Mouse (Mus musculus): Measurements from ENCODE around the gene Shisa5. TPM values are rescaled to one million over a fixed set of nuclear protein-coding genes. Genes with fewer than 3 reads are reported as not detected.

Shisa5 gene
- polyA plus RNA-seq, 1 experiment from 2014 or later, result 311 TPM

DNA sequence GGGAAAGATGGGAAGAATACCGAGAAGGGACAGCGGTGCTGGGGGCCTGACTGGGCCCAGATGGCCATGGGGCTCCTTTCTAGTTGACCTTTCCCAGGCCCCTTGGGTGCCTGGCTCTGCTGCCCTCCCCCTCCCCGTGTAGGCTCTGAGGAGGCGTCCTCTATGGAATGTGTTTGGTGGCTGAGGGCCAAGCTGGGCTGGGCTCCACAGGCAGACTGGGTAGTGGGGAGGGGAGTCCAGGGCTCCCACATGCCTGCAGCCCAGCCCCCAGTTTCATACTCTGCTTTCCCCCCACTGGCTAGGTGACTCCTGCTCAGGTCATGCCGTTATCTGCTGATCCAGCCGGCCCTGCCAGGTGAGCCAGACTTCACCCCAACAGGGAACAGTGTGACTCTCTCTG lies 60.6 kb downstream of the Shisa5 start:
- TF ChIP-seq CTCF (IDR thresholded peaks at IDR 0.05; ENCODE audit: low read depth), result no peak
- Histone ChIP-seq H3K9me3 (ENCODE audit: control insufficient read depth) (no peaks in the 10 kb centered on the region), H3K36me3 (ENCODE audit: control insufficient read depth, insufficient read depth) (peaks cover 3% of the 10 kb centered on the region; the same call in 1 of the 2 replicates), H3K4me2 (replicated peaks; ENCODE audit: low read depth) (no peak overlapping the region), H3K27ac (ENCODE audit: low read depth, low read length) (no peak overlapping the region), H3K9ac (ENCODE audit: low read depth, low read length) (no peak overlapping the region), H3K4me1 (replicated peaks; ENCODE audit: control insufficient read depth, insufficient read depth, low read length) (peaks cover 5% of the 10 kb centered on the region; the same call in 1 of the 2 replicates), H3K4me3 (ENCODE audit: low read depth, low read length) (no peak overlapping the region), H3K27me3 (replicated peaks; ENCODE audit: control insufficient read depth, insufficient read depth, low read length) (no peaks in the 10 kb centered on the region)
- WGBS, result 30% methylated on average over 6 of the region's 6 CpGs
- ATAC-seq, result no peak

DNA sequence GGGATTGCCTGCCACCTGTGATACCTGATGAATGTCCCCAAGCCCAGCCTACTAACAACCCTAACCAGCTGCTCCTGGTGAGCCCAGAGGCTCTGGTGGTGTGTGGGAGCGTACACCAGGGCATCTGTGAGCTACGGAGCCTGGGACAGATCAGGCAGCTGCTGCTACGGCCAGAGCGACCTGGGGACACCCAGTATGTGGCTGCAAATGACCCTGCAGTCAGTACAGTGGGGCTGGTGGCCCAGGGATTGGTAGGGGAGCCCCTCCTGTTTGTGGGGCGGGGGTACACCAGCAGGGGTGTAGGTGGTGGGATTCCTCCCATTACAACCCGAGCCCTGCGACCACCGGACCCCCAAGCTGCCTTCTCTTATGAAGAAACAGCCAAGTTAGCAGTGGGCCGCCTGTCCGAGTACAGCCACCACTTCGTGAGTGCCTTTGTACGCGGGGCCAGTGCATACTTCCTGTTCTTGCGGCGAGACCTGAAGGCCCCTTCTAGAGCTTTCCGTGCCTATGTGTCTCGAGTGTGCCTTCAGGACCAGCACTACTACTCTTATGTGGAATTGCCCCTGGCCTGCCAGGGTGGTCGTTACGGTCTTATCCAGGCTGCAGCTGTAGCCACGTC lies 62.1 kb downstream of the Shisa5 start:
- H3K27me3 ChIP-seq (replicated peaks; ENCODE audit: control insufficient read depth, insufficient read depth, low read length), result no peaks in the 10 kb centered on the region
- H3K4me2 ChIP-seq (replicated peaks; ENCODE audit: low read depth), result no peak overlapping the region
- no peak overlapping the region for H3K4me3 ChIP-seq (ENCODE audit: low read depth, low read length)
- TF ChIP-seq CTCF (IDR thresholded peaks at IDR 0.05; ENCODE audit: low read depth), result no peak
- H3K27ac ChIP-seq (ENCODE audit: low read depth, low read length), result no peak overlapping the region
- no peak overlapping the region for H3K9ac ChIP-seq (ENCODE audit: low read depth, low read length)
- 87% methylated on average over 20 of the region's 20 CpGs for WGBS
- no peaks in the 10 kb centered on the region for H3K9me3 ChIP-seq (ENCODE audit: control insufficient read depth)
- H3K36me3 ChIP-seq (ENCODE audit: control insufficient read depth, insufficient read depth), result peaks cover 6% of the 10 kb centered on the region; the same call in 1 of the 2 replicates
- no peak for ATAC-seq
- H3K4me1 ChIP-seq (replicated peaks; ENCODE audit: control insufficient read depth, insufficient read depth, low read length), result no peaks in the 10 kb centered on the region; the same call in 1 of the 2 replicates

DNA sequence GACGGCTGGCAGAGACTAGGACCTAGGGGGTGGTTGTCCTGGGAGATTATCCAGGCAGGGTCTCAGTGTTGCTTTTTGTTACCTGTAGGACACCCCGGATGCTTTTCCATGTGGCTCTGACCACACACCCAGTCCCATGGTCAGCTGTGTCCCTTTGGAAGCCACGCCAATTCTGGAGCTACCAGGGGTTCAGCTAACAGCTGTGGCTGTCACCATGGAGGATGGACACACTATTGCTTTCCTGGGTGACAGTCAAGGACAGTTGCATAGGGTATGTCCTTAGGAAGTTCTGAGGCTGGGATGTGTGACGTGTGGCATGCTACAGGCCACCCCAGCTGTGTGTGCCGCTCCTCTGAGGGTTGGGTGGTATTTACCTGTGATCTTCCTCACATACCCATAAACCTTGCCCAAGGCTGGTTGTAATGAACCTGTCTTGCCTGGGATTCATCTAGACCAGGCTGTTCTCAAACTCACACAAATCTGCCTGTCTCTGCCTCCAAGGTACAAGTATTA lies 63.6 kb downstream of the Shisa5 start:
- no peak overlapping the region for H3K9ac ChIP-seq (ENCODE audit: low read depth, low read length)
- H3K4me3 ChIP-seq (ENCODE audit: low read depth, low read length), result no peak overlapping the region
- TF ChIP-seq CTCF (IDR thresholded peaks at IDR 0.05; ENCODE audit: low read depth), result no peak
- no peak overlapping the region for H3K27ac ChIP-seq (ENCODE audit: low read depth, low read length)
- H3K4me2 ChIP-seq (replicated peaks; ENCODE audit: low read depth), result no peak overlapping the region
- no peaks in the 10 kb centered on the region for H3K9me3 ChIP-seq (ENCODE audit: control insufficient read depth)
- H3K27me3 ChIP-seq (replicated peaks; ENCODE audit: control insufficient read depth, insufficient read depth, low read length), result no peaks in the 10 kb centered on the region
- H3K4me1 ChIP-seq (replicated peaks; ENCODE audit: control insufficient read depth, insufficient read depth, low read length), result no peaks in the 10 kb centered on the region; the same call in 1 of the 2 replicates
- no peak for ATAC-seq
- peaks cover 15% of the 10 kb centered on the region; the same call in 1 of the 2 replicates for H3K36me3 ChIP-seq (ENCODE audit: control insufficient read depth, insufficient read depth)
- WGBS, result 94% methylated on average over 5 of the region's 5 CpGs

DNA sequence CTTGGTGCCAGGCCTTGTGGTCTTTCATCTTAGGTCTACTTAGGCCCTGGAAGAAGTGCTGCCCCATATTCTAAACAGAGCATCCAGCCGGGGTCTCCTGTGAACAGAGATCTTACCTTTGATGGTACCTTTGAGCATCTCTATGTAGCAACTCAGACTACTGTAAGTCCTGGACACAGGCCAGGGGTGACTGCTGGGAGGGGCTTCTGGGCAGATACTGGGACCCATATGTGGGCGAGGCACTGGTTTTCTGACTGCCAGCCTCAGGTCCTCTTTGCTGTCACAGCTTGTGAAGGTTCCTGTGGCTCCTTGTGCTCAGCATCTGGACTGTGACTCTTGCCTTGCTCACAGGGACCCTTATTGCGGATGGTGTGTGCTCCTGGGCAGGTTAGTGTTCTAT lies 64.2 kb downstream of the Shisa5 start:
- H3K4me2 ChIP-seq (replicated peaks; ENCODE audit: low read depth), result no peak overlapping the region
- H3K4me3 ChIP-seq (ENCODE audit: low read depth, low read length), result no peak overlapping the region
- ATAC-seq, result no peak
- WGBS, result 86% methylated on average over 3 of the region's 3 CpGs
- no peaks in the 10 kb centered on the region for H3K4me1 ChIP-seq (replicated peaks; ENCODE audit: control insufficient read depth, insufficient read depth, low read length)
- TF ChIP-seq CTCF (IDR thresholded peaks at IDR 0.05; ENCODE audit: low read depth), result no peak
- H3K36me3 ChIP-seq (ENCODE audit: control insufficient read depth, insufficient read depth), result peaks cover 15% of the 10 kb centered on the region; the same call in 1 of the 2 replicates
- H3K9me3 ChIP-seq (ENCODE audit: control insufficient read depth), result no peaks in the 10 kb centered on the region
- no peak overlapping the region for H3K27ac ChIP-seq (ENCODE audit: low read depth, low read length)
- no peak overlapping the region for H3K9ac ChIP-seq (ENCODE audit: low read depth, low read length)
- no peaks in the 10 kb centered on the region for H3K27me3 ChIP-seq (replicated peaks; ENCODE audit: control insufficient read depth, insufficient read depth, low read length)

DNA sequence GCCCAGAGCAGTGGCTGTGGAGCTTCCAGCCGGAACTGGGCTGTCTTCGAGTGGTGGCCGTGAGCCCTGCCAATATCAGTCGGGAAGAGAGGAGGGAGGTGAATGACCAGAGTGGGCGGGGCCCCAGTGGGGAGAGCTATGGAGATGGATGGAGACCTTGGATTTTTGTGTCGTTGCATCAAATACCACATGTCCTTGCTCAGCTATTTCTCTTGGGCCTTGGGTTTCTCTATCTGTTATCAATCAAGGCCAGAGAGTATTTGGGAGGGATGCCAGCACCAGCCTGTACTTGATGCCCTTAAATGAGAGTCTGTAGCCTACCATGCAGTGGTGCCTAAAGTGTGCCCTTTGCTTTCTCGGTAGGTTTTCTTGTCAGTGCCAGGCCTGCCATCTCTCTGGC lies 64.9 kb downstream of the Shisa5 start:
- no peak for ATAC-seq
- H3K27ac ChIP-seq (ENCODE audit: low read depth, low read length), result no peak overlapping the region
- peaks cover 17% of the 10 kb centered on the region; the same call in 1 of the 2 replicates for H3K36me3 ChIP-seq (ENCODE audit: control insufficient read depth, insufficient read depth)
- H3K4me2 ChIP-seq (replicated peaks; ENCODE audit: low read depth), result no peak overlapping the region
- no peaks in the 10 kb centered on the region for H3K4me1 ChIP-seq (replicated peaks; ENCODE audit: control insufficient read depth, insufficient read depth, low read length)
- no peaks in the 10 kb centered on the region for H3K9me3 ChIP-seq (ENCODE audit: control insufficient read depth)
- H3K27me3 ChIP-seq (replicated peaks; ENCODE audit: control insufficient read depth, insufficient read depth, low read length), result no peaks in the 10 kb centered on the region
- no peak overlapping the region for H3K9ac ChIP-seq (ENCODE audit: low read depth, low read length)
- 63% methylated on average over 7 of the region's 7 CpGs for WGBS
- TF ChIP-seq CTCF (IDR thresholded peaks at IDR 0.05; ENCODE audit: low read depth), result no peak
- no peak overlapping the region for H3K4me3 ChIP-seq (ENCODE audit: low read depth, low read length)

DNA sequence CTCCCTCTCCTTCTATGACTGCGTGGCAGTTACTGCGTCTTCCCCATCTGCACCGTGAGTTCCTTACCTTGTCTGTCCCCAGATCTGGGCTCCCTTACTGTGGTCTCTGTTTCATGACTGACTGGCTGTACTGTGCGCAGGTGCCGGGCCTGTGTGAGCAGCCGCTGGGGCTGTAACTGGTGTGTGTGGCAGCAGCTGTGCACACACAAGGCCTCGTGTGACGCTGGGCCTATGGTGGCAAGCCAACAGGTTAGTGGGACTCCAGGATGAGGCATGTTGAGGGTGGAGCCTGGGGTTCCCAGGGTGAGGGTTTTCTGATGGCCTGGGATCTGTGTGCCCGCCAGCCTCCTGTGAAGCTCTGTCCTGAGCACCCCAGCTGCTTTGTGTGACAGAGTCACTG lies 65.7 kb downstream of the Shisa5 start:
- no peak overlapping the region for H3K4me3 ChIP-seq (ENCODE audit: low read depth, low read length)
- TF ChIP-seq CTCF (IDR thresholded peaks at IDR 0.05; ENCODE audit: low read depth), result no peak
- ATAC-seq, result no peak
- H3K4me1 ChIP-seq (replicated peaks; ENCODE audit: control insufficient read depth, insufficient read depth, low read length), result no peaks in the 10 kb centered on the region
- H3K4me2 ChIP-seq (replicated peaks; ENCODE audit: low read depth), result no peak overlapping the region
- WGBS, result 90% methylated on average over 9 of the region's 9 CpGs
- H3K27ac ChIP-seq (ENCODE audit: low read depth, low read length), result no peak overlapping the region
- no peak overlapping the region for H3K9ac ChIP-seq (ENCODE audit: low read depth, low read length)
- H3K9me3 ChIP-seq (ENCODE audit: control insufficient read depth), result no peaks in the 10 kb centered on the region
- no peaks in the 10 kb centered on the region for H3K27me3 ChIP-seq (replicated peaks; ENCODE audit: control insufficient read depth, insufficient read depth, low read length)
- peaks cover 21% of the 10 kb centered on the region; the same call in 1 of the 2 replicates for H3K36me3 ChIP-seq (ENCODE audit: control insufficient read depth, insufficient read depth)

Measured in intestine, postnatal 0 days (tissue).